ENCODE assay signal across 9 mouse cellular contexts in genomic region chr7:109000315-109000954, GRCm38 (mm10). TPM values are rescaled to one million over a fixed set of nuclear protein-coding genes. Genes with fewer than 3 reads are reported as not detected.
A peak's percentile ranks its signal among the peaks of the same experiment; 100 is the strongest.
DNase-seq lines count a peak whose midpoint lies in the region; ATAC-seq and TF ChIP-seq lines count a peak whose summit lies in the region.
"Had no signal": no experiment of that assay in that cellular context is flagged by ENCODE, and none has a peak within 500 bp of the region (broad histone marks: within the 10 kb centered on the region; RNA-seq: fewer than 3 reads in every experiment).

No protein-coding gene starts in this region.

- H3K27ac ChIP-seq in thymus, adult 2 months (ENCODE audit: control insufficient read depth, insufficient read depth, low read length): no peak overlapping the region
- H3K27ac ChIP-seq in hindbrain, embryonic 13.5 days: no peak overlapping the region

- no peaks in the 10 kb centered on the region for H3K36me3 ChIP-seq in thymus, adult 2 months (ENCODE audit: control insufficient read depth, insufficient read depth, low read length)
- no peaks in the 10 kb centered on the region for H3K36me3 ChIP-seq in hindbrain, embryonic 13.5 days

- H3K27me3 ChIP-seq in thymus, adult 2 months (ENCODE audit: control insufficient read depth, insufficient read depth, low read length): no peaks in the 10 kb centered on the region
- no peaks in the 10 kb centered on the region for H3K27me3 ChIP-seq in hindbrain, embryonic 13.5 days

- H3K4me1 ChIP-seq in thymus, adult 2 months (replicated peaks; ENCODE audit: control insufficient read depth, insufficient read depth, low read length): no peaks in the 10 kb centered on the region
- no peaks in the 10 kb centered on the region for H3K4me1 ChIP-seq in hindbrain, embryonic 13.5 days (replicated peaks)

- H3K9ac ChIP-seq in hindbrain, embryonic 13.5 days: no peak overlapping the region

- no peak overlapping the region for H3K4me3 ChIP-seq in thymus, adult 2 months (ENCODE audit: control insufficient read depth, insufficient read depth, low read length)
- no peak overlapping the region for H3K4me3 ChIP-seq in hindbrain, embryonic 13.5 days

- no peak for DNase-seq in cerebellum, adult 11 months
- DNase-seq in thymus, adult 2 months: peak; percentile 30
- DNase-seq in thymus, adult 18-20 months: no peak
- peak; percentile 53 for DNase-seq in mesoderm, embryonic 11.5 days (ENCODE audit: low read depth, low spot score)
- no peak for DNase-seq in spleen, postnatal 14 days (ENCODE audit: low spot score in 2 of 2)
- no peak for DNase-seq in gastrocnemius, postnatal 10 days

- 0 out of 2 replicates have a peak, but pooled peaks have one; percentile 42 for ATAC-seq in cerebellum, adult (ENCODE audit: insufficient number of reproducible peaks, low FRiP score, low TSS enrichment)
- 0 out of 2 replicates have a peak, but pooled peaks have one; percentile 38 for ATAC-seq in hindbrain, embryonic 13.5 days (ENCODE audit: low FRiP score)

- 52% methylated on average over 4 of the region's 4 CpGs for WGBS in thymus, adult 2 months
- WGBS in hindbrain, embryonic 13.5 days: 50% methylated on average over 4 of the region's 4 CpGs

- no peak for TF ChIP-seq CTCF in thymus, adult 2 months (IDR thresholded peaks at IDR 0.05; ENCODE audit: borderline replicate concordance, control insufficient read depth, extremely low read depth, insufficient read depth, low read length, poor library complexity)

- no peak for TF ChIP-seq POLR2A in thymus, adult 2 months (IDR thresholded peaks at IDR 0.05; ENCODE audit: control insufficient read depth, extremely low read depth, insufficient read depth, low read length, poor library complexity)

- H3K4me2 ChIP-seq in hindbrain, embryonic 13.5 days: no peak overlapping the region

- no peaks in the 10 kb centered on the region for H3K9me3 ChIP-seq in hindbrain, embryonic 13.5 days

RNA-seq across cellular contexts. Expression of gene Tub, which starts 50.3 kb away (rescaled TPM):
- 0.54 and 0.66 TPM in 2 replicates for polyA plus RNA-seq in thymus, adult 2 months (2012; rRNA removed)
- polyA plus RNA-seq in hindbrain, embryonic 13.5 days (2015; fragmentation: Nextera tagmentation; extraction: Ambion mirVana): 41.3 and 42.7 TPM in 2 replicates
- total RNA-seq in gastrocnemius, postnatal 10 days (2021): 1 to 10 TPM; 1.9 to 3.0 TPM
- polyA plus RNA-seq: liver, adult 2 months had no signal

Comparison
In these comparisons a context has a peak if more than half of its experiments do, and no peak if none do; other contexts are left out.
1. DNase-seq: peak in thymus, adult 2 months (single experiment) and mesoderm, embryonic 11.5 days (single experiment); none in cerebellum, adult 11 months (single experiment), thymus, adult 18-20 months (0 of 2), spleen, postnatal 14 days (0 of 2) and gastrocnemius, postnatal 10 days (single experiment).
2. RNA of gene Tub, which starts 50.3 kb away (polyA plus RNA-seq): 41.3 to 42.7 TPM in hindbrain, embryonic 13.5 days; 0.54 to 0.66 TPM in thymus, adult 2 months; every median in the first group is over 10 times any median in the second.